Mouse (Mus musculus): ENCODE measurements around the gene Dock4.

DNA sequence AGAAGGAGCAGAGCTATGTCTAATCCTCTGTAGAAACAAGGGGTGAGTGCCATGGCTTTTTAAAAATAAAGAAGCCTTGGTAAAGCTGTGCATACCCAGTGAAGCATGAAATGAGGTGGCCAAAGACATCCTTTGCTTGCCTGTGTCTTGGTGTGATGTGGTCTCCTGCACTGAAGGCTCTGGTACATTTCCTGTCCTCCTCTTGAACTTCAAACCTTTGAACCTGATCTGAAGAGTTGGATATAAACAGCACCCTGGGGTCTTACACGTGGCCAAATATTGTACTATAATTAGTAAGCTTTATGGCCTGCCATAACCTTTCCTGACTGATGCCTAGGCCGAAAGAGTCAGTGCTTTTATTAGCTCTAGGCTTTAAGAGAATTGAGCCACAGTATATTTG is 134.6 kb downstream of the Dock4 start:
- TF ChIP-seq CTCF (IDR thresholded peaks at IDR 0.05; ENCODE audit: borderline replicate concordance, control insufficient read depth, extremely low read depth, insufficient read depth, low read length, poor library complexity) = no peak
- no peak for TF ChIP-seq POLR2A (IDR thresholded peaks at IDR 0.05; ENCODE audit: control insufficient read depth, extremely low read depth, insufficient read depth, low read length, poor library complexity)
